Mouse (Mus musculus) gastrocnemius, adult 2 months (tissue): Measurements from ENCODE around the gene Smap2. TPM values are rescaled to one million over a fixed set of nuclear protein-coding genes. Genes with fewer than 3 reads are reported as not detected.
"Not testable (repeated sequence)": the region's sequence is repeated elsewhere in the genome, so short reads cannot be mapped to it uniquely, and the experiment has no call there.

Experiments
- DNase-seq: peaks from one replicate; pipeline ENCODE4 v3.0.0; 2022
- H3K27ac ChIP-seq: fragments of 200-600 bp; 2 replicates; pipeline ENCODE4 v1.8.1; 2022; ENCODE audit warnings: mild to moderate bottlenecking
- H3K4me3 ChIP-seq: fragments of 200-600 bp; 2 replicates; pipeline ENCODE4 v1.8.1; 2022; ENCODE audit warnings: mild to moderate bottlenecking, moderate library complexity
- CTCF ChIP-seq: fragments of 200-600 bp; IDR thresholded peaks from 2 replicates; pipeline ENCODE4 v1.8.1; 2022; ENCODE audit warnings: antibody characterized with exemption, mild to moderate bottlenecking, moderate library complexity
- intact Hi-C: fragments of 180-260 bp; cut with DNase I; formaldehyde crosslinking; loops from one replicate; pipeline ENCODE4 v1.15.1; 2025
- long read RNA-seq, 2 experiments: library from polyadenylated mRNA; stranded (forward); transcript quantifications; one replicate each; pipeline ENCODE4 v2.0.0; 2021
- total RNA-seq, 2 experiments: library from RNA; stranded (reverse); gene quantifications; 2 replicates each; pipeline ENCODE4 v1.2.3; 2021

Gene Smap2
- total RNA-seq: 10 to 100 TPM; 10.8 to 18.2 TPM
- long read RNA-seq, experiment 1, transcript Smap2-201 (10 exons, 2,905 nt): major isoform, 28 of 30 reads
- long read RNA-seq, experiment 1, partial matches to known transcripts: 2 of 30 reads
- long read RNA-seq, experiment 1, other reads (novel, unspliced or antisense): 0 of 30 reads
- long read RNA-seq, experiment 2, transcript Smap2-201 (10 exons, 2,905 nt): major isoform, 29 of 36 reads
- long read RNA-seq, experiment 2, partial matches to known transcripts: 6 of 36 reads
- long read RNA-seq, experiment 2, other reads (novel, unspliced or antisense): 1 of 36 reads

DNA sequence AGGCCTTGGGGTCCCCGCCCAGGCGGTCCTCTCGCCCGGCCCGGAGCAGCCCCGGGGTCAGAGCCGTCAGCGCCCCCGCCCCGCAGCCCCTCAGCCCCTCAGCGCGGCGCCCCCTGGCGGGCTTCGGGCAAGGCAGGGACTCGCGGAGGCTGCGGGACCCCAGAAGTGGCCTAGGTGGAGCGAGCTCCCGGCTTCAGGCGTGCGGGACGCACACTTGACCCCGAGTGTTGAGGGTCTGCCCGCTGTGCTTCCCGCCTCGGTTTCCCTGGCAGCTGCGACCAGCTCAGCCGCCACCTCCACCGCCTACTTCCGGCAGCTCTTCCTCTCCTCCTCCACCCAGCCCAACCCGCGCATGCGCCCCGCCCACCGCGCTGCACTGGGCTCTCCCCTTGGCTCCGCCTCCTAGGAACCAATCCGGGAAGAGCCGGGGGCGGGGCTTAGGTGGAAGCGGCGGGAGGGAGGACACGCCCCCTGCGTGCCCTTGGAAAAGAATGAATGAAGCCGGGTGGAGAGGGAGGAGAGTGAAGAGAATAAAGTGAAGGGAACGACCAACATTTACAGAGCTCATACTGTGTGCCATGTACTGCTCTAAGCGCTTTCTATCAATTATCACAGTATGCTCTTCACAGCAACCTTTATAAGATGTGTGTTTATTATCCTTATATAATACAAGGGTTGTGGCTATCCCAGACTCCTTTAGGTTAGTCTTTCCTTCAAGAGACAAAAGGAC is at the start of gene Smap2:
Smap2 (minus strand) TSS at position 320 of the 730 bp plus-strand sequence.
- peak; percentile 89 for TF ChIP-seq CTCF
- intact Hi-C loops: loop anchor here (2.0 kb wide), 1 partner anchor 30 kb away; no protein-coding TSS in a partner anchor
- peak; percentile 100 for DNase-seq
- H3K4me3 ChIP-seq: peak within 1 kb of the TSS; percentile 85
- H3K27ac ChIP-seq: peak within 1 kb of the TSS; percentile 95

DNA sequence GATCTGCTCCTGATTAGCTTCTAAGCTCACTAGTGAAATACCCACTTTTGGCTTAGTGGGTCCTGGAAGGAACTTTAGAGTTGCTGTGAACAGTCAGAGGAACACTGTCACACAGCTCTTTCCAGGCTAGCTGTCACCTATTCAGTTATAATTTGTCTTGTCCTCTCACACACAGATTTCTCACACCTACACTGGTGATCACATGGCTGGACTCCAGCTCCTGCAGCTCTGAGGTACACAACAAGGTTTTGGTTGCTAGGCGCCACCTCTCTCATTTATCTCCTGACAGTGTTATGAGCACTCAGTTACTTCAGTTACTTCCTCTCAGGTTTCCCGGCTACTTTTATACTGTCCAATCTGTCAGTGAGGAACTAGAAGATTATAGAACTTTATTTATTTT is 48.3 kb upstream of the Smap2 start:
- no peak for DNase-seq
- no peak overlapping the region for H3K27ac ChIP-seq
- intact Hi-C loops: no loop called here
- TF ChIP-seq CTCF: no peak
- H3K4me3 ChIP-seq: no peak overlapping the region

DNA sequence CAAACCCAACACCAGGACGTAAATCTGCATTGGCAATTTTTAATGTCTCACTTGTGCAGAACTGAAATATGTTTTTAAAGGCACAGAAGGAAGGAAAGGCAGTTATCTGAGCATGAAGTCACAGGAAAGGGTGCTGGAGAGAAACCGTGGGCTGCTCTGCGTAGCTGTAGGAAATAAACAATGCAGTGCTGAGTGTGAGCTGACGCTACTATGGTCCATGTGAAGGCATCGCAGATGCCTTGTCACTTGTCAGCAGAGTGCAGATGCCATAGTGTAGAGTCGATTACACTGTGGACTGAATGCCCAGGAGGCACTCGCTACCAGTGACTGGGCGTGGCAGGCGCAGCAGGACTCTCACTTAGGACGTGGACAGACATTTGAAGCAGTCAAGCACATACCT is 42.2 kb upstream of the Smap2 start:
- H3K27ac ChIP-seq, DNase-seq, intact Hi-C loops, H3K4me3 ChIP-seq: not testable (repeated sequence)

DNA sequence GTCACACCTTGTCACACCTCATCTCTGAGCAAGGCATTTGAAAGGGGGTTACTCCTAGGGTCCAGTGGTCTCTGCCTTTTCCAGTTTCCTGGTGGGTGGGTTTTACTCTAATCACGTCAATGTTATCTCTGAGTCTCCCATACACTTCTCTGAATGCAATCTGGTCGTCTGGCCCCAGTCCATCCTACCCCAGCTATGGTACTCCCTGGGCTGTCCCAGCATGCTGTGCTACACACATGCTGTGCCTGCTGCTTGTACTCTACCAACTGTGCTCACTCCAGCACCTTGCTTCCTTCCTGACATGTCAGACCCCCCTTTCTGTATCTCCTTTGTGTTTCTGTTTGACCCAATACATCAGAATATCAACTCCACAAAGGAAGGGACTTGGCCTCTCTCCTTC is 40.0 kb upstream of the Smap2 start:
- TF ChIP-seq CTCF: no peak
- no peak for DNase-seq
- intact Hi-C loops: no loop called here
- no peak overlapping the region for H3K4me3 ChIP-seq
- H3K27ac ChIP-seq: no peak overlapping the region

DNA sequence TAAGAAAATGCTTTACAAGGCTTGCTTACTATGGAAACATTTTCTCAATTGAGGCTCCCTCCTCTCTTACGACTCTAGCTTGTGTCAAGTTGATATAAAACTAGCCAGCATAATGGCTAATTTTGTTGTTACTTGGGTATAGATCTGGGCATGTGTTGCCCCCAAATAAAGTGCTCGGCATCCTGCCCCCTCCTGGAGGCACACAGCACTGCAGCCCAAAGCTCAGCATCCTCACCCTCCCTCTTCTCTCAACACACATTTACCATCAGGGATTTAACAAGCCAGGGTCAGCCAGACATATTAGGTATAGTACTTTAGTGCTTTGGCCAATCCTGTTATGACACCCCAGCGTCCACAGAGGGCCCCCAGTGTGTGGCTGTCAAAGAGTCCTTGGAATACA is 39.3 kb upstream of the Smap2 start:
- no peak for DNase-seq
- peak; percentile 66 for TF ChIP-seq CTCF
- no peak overlapping the region for H3K4me3 ChIP-seq
- intact Hi-C loops: no loop called here
- H3K27ac ChIP-seq: no peak overlapping the region

DNA sequence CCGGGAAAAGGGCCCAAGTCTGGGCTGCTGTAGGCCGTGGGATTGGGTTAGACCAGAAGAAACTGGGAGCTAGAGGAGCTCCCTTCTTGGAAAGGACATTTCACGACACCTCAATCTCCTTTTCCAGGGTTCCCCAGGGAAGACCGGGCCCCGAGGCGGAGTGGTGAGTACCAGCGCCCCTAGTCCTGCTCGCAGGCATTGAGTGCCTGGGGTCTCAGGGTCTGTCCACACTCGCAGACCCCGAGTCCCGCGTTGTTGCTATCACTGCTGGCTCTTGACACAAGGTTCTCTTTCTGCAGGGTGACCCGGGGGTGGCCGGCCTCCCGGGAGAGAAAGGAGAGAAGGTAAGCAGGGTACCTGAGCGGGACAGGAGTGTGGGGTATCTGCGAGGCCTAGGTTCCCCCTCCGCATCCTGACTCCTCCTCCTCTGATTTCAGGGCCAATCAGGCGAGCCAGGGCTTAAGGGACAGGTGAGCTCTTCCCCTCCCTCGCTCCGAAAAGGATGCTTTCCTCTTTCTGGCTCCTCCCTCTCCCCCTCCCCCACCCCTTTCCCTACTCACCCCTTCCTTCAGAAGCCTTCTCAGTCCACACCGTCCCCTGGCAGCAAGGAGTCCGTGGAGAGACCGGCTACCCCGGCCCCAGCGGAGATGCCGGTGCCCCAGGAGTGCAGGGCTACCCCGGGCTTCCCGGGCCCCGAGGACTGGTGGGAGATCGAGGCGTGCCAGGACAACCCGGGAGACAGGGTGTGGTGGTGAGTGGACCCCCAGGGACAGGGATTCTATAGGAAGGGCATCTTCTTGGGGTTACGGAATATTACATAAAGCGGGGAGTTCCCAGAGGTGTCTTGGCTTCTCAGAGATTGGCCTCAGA is 35.6 kb upstream of the Smap2 start:
- TF ChIP-seq CTCF: no peak
- DNase-seq: no peak
- Histone ChIP-seq H3K4me3 (no peak overlapping the region), H3K27ac (no peak overlapping the region)
- intact Hi-C loops: no loop called here

DNA sequence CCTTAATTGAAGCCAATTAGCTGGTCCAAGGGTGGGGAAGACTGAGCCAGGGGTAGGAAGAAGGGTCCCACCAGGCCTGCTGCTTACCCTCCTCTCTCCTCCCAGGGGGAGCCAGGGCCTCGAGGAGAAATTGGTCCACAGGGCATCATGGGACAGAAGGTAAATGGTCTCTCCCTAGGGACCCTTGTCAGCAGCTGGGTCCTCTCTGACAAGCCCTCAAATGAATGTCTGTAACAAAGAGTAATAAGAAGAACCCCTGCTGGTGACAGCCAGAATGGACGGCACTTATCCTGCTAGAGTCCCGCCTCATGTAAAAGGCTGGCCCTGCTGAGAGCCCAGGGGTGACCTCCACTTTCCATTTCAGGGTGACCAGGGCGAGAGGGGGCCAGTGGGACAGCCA is 34.8 kb upstream of the Smap2 start:
- no peak overlapping the region for H3K27ac ChIP-seq
- no peak for TF ChIP-seq CTCF
- intact Hi-C loops: no loop called here
- DNase-seq: no peak
- no peak overlapping the region for H3K4me3 ChIP-seq

DNA sequence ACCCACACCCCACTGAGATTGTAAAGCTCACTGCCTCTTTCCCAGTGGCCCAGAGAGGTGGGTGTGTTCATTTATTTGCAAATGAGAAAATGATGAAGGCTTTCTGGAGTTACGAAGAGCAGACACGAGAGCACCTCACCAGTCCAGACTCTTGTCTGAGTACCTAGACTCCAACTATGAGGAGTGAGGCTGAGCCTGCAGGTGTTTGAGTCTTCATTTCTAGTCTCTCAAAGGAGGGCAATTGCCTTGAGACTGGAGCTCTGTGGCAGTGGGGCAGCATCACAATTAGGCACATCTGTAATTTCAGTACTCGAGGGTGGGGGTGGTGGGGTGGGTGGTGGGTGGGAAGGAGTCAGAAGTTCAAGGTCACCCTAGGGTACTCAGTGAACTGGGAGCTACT is 25.9 kb upstream of the Smap2 start:
- H3K4me3 ChIP-seq: no peak overlapping the region

DNA sequence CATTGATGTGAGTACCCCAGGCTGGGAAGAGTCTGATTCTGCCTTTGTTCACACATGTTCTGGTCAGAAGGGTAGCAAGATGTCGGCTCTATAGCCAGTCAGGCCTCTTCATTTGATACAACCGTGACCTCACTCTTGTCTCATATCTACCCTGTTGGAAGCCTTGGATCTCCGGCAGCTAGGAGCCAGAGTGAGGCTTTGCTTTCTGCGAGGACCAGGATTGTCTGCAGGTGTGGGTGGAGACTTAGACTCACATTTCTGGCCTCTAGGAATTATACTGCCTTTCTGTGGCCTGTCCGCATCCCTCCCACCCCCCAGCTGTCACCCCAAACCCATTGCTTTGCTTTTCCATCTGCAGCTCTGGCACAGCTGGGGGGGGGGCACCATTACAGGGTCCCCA is 25.4 kb upstream of the Smap2 start:
- no peak for DNase-seq
- Histone ChIP-seq H3K4me3 (no peak overlapping the region), H3K27ac (no peak overlapping the region)
- TF ChIP-seq CTCF: no peak
- intact Hi-C loops: no loop called here

More for the DNA sequence above, 25.9 kb upstream of the Smap2 start:
- no peak overlapping the region for H3K27ac ChIP-seq
- intact Hi-C loops: no loop called here
- no peak for TF ChIP-seq CTCF
- no peak for DNase-seq

DNA sequence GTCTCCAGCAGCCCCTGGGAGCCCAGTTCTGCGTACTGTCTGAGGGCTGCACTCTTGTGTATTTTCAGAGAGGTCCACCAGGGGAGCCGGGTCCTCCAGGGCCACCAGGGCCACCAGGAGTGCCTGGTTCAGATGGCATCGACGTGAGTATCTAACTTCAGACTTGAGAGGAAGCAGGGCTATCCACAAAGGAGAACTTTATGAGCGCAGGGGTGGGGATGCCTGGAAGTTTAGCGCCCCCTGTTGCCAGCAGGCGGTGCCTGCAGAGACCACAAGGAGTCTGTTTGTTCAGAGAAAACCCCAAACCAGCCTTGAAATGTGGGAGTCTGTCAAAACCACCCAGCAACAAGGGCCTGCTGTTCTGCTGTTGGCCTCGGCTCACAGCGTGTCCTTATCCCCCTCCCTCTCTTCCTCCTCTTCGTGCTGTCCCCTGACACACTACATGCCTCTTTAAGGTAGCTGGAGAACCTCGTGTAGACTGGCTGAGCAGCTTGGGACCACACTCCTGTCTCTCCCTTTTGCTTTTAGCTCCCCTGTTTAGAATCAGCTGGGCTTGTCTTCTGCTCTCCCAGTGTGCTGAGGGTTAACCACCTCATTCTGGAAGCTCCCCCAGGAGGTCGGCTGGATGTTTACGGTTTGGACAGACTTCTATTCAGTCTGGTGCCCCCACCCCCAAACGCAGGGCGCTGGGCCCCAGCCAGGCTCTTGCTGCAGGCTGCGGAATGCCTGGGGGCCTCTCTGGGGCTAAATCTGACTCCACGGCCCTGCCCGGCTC is 24.0 kb upstream of the Smap2 start:
- H3K27ac ChIP-seq: 0 out of 2 replicates have a peak overlapping the region, but pooled peaks have one; percentile 8
- no peak overlapping the region for H3K4me3 ChIP-seq
- peak; percentile 78 for TF ChIP-seq CTCF
- peak; percentile 56 for DNase-seq
- intact Hi-C loops: loop anchor here (2.0 kb wide), 1 partner anchor 54 kb away; no protein-coding TSS in a partner anchor

DNA sequence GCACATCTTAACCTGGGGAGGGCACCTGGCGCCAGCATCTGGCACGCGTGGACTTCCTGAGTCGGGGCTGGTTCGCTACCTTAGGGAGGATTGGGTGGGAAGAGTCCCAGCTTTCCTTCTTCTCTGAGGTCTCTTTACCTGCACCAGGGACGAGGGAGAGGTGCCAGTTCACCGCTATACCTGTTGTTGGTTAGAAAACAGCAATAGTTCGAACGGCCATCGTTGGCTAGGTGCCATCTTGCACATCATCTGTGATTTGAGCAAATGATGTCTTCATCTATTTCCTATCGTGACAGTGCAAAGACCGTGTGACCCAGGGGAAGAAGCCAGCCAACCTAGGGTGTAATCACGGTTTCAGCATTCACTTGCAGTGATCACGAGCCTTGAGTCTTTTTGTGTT is 23.3 kb upstream of the Smap2 start:
- H3K4me3 ChIP-seq: peak overlapping the region; percentile 59
- no peak for TF ChIP-seq CTCF
- DNase-seq: no peak
- no peak overlapping the region for H3K27ac ChIP-seq
- intact Hi-C loops: loop anchor here (2.0 kb wide), 1 partner anchor 54 kb away; no protein-coding TSS in a partner anchor
